9 mouse cellular contexts compared by ENCODE assay signal in genomic region chr9:20662325-20662724, GRCm38 (mm10). TPM values are rescaled to one million over a fixed set of nuclear protein-coding genes. Genes with fewer than 3 reads are reported as not detected.
DNase-seq lines count a peak whose midpoint lies in the region; ATAC-seq lines count a peak whose summit lies in the region.
"Had no signal": no experiment of that assay in that cellular context is flagged by ENCODE, and none has a peak within 500 bp of the region (broad histone marks: within the 10 kb centered on the region; RNA-seq: fewer than 3 reads in every experiment).

No protein-coding gene starts in this region.

- no peaks in the 10 kb centered on the region for H3K9me3 ChIP-seq in kidney, embryonic 15.5 days (replicated peaks)
- H3K9me3 ChIP-seq in forebrain, embryonic 13.5 days (replicated peaks) = no peaks in the 10 kb centered on the region
- H3K9me3 ChIP-seq in hindbrain, embryonic 16.5 days (ENCODE audit: control insufficient read depth, low read length) = no peaks in the 10 kb centered on the region
- no peaks in the 10 kb centered on the region for H3K9me3 ChIP-seq in limb, embryonic 10.5 days (replicated peaks)
- H3K9me3 ChIP-seq in stomach, embryonic 16.5 days (replicated peaks; ENCODE audit: control insufficient read depth, low read length) = no peaks in the 10 kb centered on the region

- no peak overlapping the region for H3K9ac ChIP-seq in kidney, embryonic 15.5 days
- peak overlapping the region; percentile 12; the same call in 1 of the 2 replicates for H3K9ac ChIP-seq in forebrain, embryonic 13.5 days
- no peak overlapping the region for H3K9ac ChIP-seq in hindbrain, embryonic 16.5 days (ENCODE audit: low read depth, low read length)
- no peak overlapping the region for H3K9ac ChIP-seq in stomach, embryonic 16.5 days (ENCODE audit: low read length)

- no peak overlapping the region for H3K27ac ChIP-seq in kidney, embryonic 15.5 days
- peak overlapping the region; percentile 91 for H3K27ac ChIP-seq in forebrain, embryonic 13.5 days
- peak overlapping the region; percentile 66 for H3K27ac ChIP-seq in hindbrain, embryonic 16.5 days (ENCODE audit: low read depth, low read length)
- no peak overlapping the region for H3K27ac ChIP-seq in limb, embryonic 10.5 days
- H3K27ac ChIP-seq in stomach, embryonic 16.5 days (ENCODE audit: low read length) = peak overlapping the region; percentile 23; the same call in 1 of the 2 replicates
- H3K27ac ChIP-seq: macrophage had no signal

- 40% methylated on average over 3 of the region's 3 CpGs for WGBS in kidney, embryonic 15.5 days
- WGBS in forebrain, embryonic 13.5 days = 50% methylated on average over 3 of the region's 3 CpGs
- WGBS in hindbrain, embryonic 16.5 days = 45% methylated on average over 3 of the region's 3 CpGs
- 79% methylated on average over 3 of the region's 3 CpGs for WGBS in limb, embryonic 10.5 days
- WGBS in stomach, embryonic 16.5 days = 48% methylated on average over 3 of the region's 3 CpGs

- no peak overlapping the region for H3K4me3 ChIP-seq in kidney, embryonic 15.5 days (replicated peaks)
- no peak overlapping the region for H3K4me3 ChIP-seq in forebrain, embryonic 13.5 days
- H3K4me3 ChIP-seq in hindbrain, embryonic 16.5 days (ENCODE audit: low read length) = no peak overlapping the region
- no peak overlapping the region for H3K4me3 ChIP-seq in limb, embryonic 10.5 days
- H3K4me3 ChIP-seq in stomach, embryonic 16.5 days (replicated peaks; ENCODE audit: low read length) = no peak overlapping the region

- H3K4me2 ChIP-seq in kidney, embryonic 15.5 days = no peak overlapping the region
- H3K4me2 ChIP-seq in forebrain, embryonic 13.5 days = no peak overlapping the region
- no peak overlapping the region for H3K4me2 ChIP-seq in hindbrain, embryonic 16.5 days (ENCODE audit: low read length)
- H3K4me2 ChIP-seq in stomach, embryonic 16.5 days (ENCODE audit: low read depth, low read length) = no peak overlapping the region

- ATAC-seq in kidney, embryonic 15.5 days (replicated peaks; ENCODE audit: low FRiP score) = no peak
- peak; percentile 34; the same call in 1 of the 2 replicates for ATAC-seq in forebrain, embryonic 13.5 days
- ATAC-seq in hindbrain, embryonic 16.5 days = no peak
- peak; percentile 45; the same call in 1 of the 2 replicates for ATAC-seq in stomach, embryonic 16.5 days (ENCODE audit: insufficient read depth, low FRiP score)

- peaks cover 40% of the 10 kb centered on the region for H3K4me1 ChIP-seq in kidney, embryonic 15.5 days
- peaks cover 47% of the 10 kb centered on the region for H3K4me1 ChIP-seq in forebrain, embryonic 13.5 days
- peaks cover 31% of the 10 kb centered on the region for H3K4me1 ChIP-seq in hindbrain, embryonic 16.5 days (ENCODE audit: control insufficient read depth, insufficient read depth, low read depth, low read length)
- peaks cover 13% of the 10 kb centered on the region; the same call in 1 of the 2 replicates for H3K4me1 ChIP-seq in limb, embryonic 10.5 days
- no peaks in the 10 kb centered on the region for H3K4me1 ChIP-seq in stomach, embryonic 16.5 days (ENCODE audit: control insufficient read depth, insufficient read depth, low read length)

- H3K27me3 ChIP-seq in kidney, embryonic 15.5 days = no peaks in the 10 kb centered on the region
- no peaks in the 10 kb centered on the region for H3K27me3 ChIP-seq in forebrain, embryonic 13.5 days
- H3K27me3 ChIP-seq in hindbrain, embryonic 16.5 days (replicated peaks; ENCODE audit: control insufficient read depth, insufficient read depth, low read length) = no peaks in the 10 kb centered on the region
- H3K27me3 ChIP-seq in limb, embryonic 10.5 days (ENCODE audit: low read depth, poor library complexity, severe bottlenecking) = no peaks in the 10 kb centered on the region
- no peaks in the 10 kb centered on the region for H3K27me3 ChIP-seq in stomach, embryonic 16.5 days (ENCODE audit: control insufficient read depth, insufficient read depth, low read length)

- H3K36me3 ChIP-seq in kidney, embryonic 15.5 days = peaks cover 80% of the 10 kb centered on the region
- peaks cover 71% of the 10 kb centered on the region for H3K36me3 ChIP-seq in forebrain, embryonic 13.5 days (ENCODE audit: poor library complexity, severe bottlenecking)
- peaks cover 8% of the 10 kb centered on the region; the same call in 1 of the 2 replicates for H3K36me3 ChIP-seq in hindbrain, embryonic 16.5 days (ENCODE audit: control insufficient read depth, insufficient read depth, low read length)
- H3K36me3 ChIP-seq in limb, embryonic 10.5 days = peaks cover 81% of the 10 kb centered on the region
- H3K36me3 ChIP-seq in stomach, embryonic 16.5 days (ENCODE audit: control insufficient read depth, insufficient read depth, low read length) = peaks cover 29% of the 10 kb centered on the region

- peak; percentile 54 for DNase-seq in kidney, adult 9 months
- DNase-seq in adrenal gland, postnatal 25 days = peak; percentile 75
- peak; percentile 68 for DNase-seq in limb, embryonic 10.5 days (ENCODE audit: low spot score)
- DNase-seq in naive thymus-derived CD4-positive, alpha-beta T cell, adult 2 months (ENCODE audit: low read depth) = peak; percentile 70

RNA-seq across cellular contexts. Expression of gene Pin1, which starts 10.4 kb away (rescaled TPM):
- polyA plus RNA-seq in kidney, embryonic 15.5 days (2015; fragmentation: Nextera tagmentation; extraction: Ambion mirVana) = 55.3 and 55.4 TPM in 2 replicates
- 21.6 and 24.8 TPM in 2 replicates for total RNA-seq in adrenal gland, postnatal 25 days (2021)
- 64.8 and 68.3 TPM in 2 replicates for polyA plus RNA-seq in forebrain, embryonic 13.5 days (2015; fragmentation: Nextera tagmentation; extraction: Ambion mirVana)
- polyA plus RNA-seq in hindbrain, embryonic 16.5 days (2015; fragmentation: Nextera tagmentation; extraction: Ambion mirVana) = 70.6 and 76.1 TPM in 2 replicates
- 82.8 and 93.0 TPM in 2 replicates for polyA plus RNA-seq in limb, embryonic 10.5 days (2016; fragmentation: Nextera tagmentation; extraction: Ambion mirVana)
- polyA plus RNA-seq in stomach, embryonic 16.5 days (2015; fragmentation: Nextera tagmentation; extraction: Ambion mirVana) = 40.7 and 41.6 TPM in 2 replicates

RNA-seq across cellular contexts. Expression of gene Fbxl12, which starts 17.8 kb away (rescaled TPM):
- polyA plus RNA-seq in kidney, embryonic 15.5 days (2015; fragmentation: Nextera tagmentation; extraction: Ambion mirVana) = 21.1 and 22.2 TPM in 2 replicates
- 20.5 and 30.0 TPM in 2 replicates for total RNA-seq in adrenal gland, postnatal 25 days (2021)
- polyA plus RNA-seq in forebrain, embryonic 13.5 days (2015; fragmentation: Nextera tagmentation; extraction: Ambion mirVana) = 15.0 and 15.4 TPM in 2 replicates
- 14.6 and 15.6 TPM in 2 replicates for polyA plus RNA-seq in hindbrain, embryonic 16.5 days (2015; fragmentation: Nextera tagmentation; extraction: Ambion mirVana)
- polyA plus RNA-seq in limb, embryonic 10.5 days (2016; fragmentation: Nextera tagmentation; extraction: Ambion mirVana) = 21.5 and 21.6 TPM in 2 replicates
- polyA plus RNA-seq in stomach, embryonic 16.5 days (2015; fragmentation: Nextera tagmentation; extraction: Ambion mirVana) = 15.5 and 17.8 TPM in 2 replicates

RNA-seq across cellular contexts. Expression of gene Ubl5, which starts 19.6 kb away (rescaled TPM):
- 385 and 422 TPM in 2 replicates for polyA plus RNA-seq in kidney, embryonic 15.5 days (2015; fragmentation: Nextera tagmentation; extraction: Ambion mirVana)
- 331 and 363 TPM in 2 replicates for total RNA-seq in adrenal gland, postnatal 25 days (2021)
- polyA plus RNA-seq in forebrain, embryonic 13.5 days (2015; fragmentation: Nextera tagmentation; extraction: Ambion mirVana) = 533 and 604 TPM in 2 replicates
- 428 and 459 TPM in 2 replicates for polyA plus RNA-seq in hindbrain, embryonic 16.5 days (2015; fragmentation: Nextera tagmentation; extraction: Ambion mirVana)
- 330 TPM in 2 replicates for polyA plus RNA-seq in limb, embryonic 10.5 days (2016; fragmentation: Nextera tagmentation; extraction: Ambion mirVana)
- polyA plus RNA-seq in stomach, embryonic 16.5 days (2015; fragmentation: Nextera tagmentation; extraction: Ambion mirVana) = 345 and 393 TPM in 2 replicates

Comparison
In these comparisons a context has a peak if more than half of its experiments do, and no peak if none do; other contexts are left out.
1. ATAC-seq: peak in forebrain, embryonic 13.5 days (single experiment) and stomach, embryonic 16.5 days (single experiment); none in kidney, embryonic 15.5 days (single experiment) and hindbrain, embryonic 16.5 days (single experiment).
2. H3K27ac ChIP-seq: peak in forebrain, embryonic 13.5 days (single experiment), hindbrain, embryonic 16.5 days (single experiment) and stomach, embryonic 16.5 days (single experiment); none in kidney, embryonic 15.5 days (single experiment) and limb, embryonic 10.5 days (single experiment).
3. Peak in every context shown above with its lines, with median percentiles within 50 percentile points of each other: DNase-seq.